Mouse (Mus musculus) limb, embryonic 11.5 days (tissue): ENCODE measurements around the gene Nup188. TPM values are rescaled to one million over a fixed set of nuclear protein-coding genes. Genes with fewer than 3 reads are reported as not detected.
A peak's percentile ranks its signal among the peaks of the same experiment; 100 is the strongest.

Experiments
- ATAC-seq: fragments of 200-750 bp; cut with Nextera tagmentation; 2 replicates; pipeline ENCODE4 v1.8.0; 2017; ENCODE audit warnings: low read depth; ENCODE audit not compliant: insufficient number of reproducible peaks, low FRiP score, low TSS enrichment
- DNase-seq: peaks from one replicate; pipeline ENCODE4 v3.0.0-alpha.2; 2015; ENCODE audit warnings: low spot score
- H3K27ac ChIP-seq: fragments of 300-500 bp; sonication (generic); replicated peaks from 2 replicates; pipeline ENCODE4 v1.5.1; 2014; ENCODE audit warnings: low read depth, mild to moderate bottlenecking, low read length
- H3K27me3 ChIP-seq: fragments of 300-500 bp; sonication (generic); 2 replicates; pipeline ENCODE4 v1.6.1; 2014; ENCODE audit warnings: mild to moderate bottlenecking, low read length, mixed read lengths; ENCODE audit not compliant: control insufficient read depth, insufficient read depth
- H3K36me3 ChIP-seq: fragments of 300-500 bp; sonication (generic); 2 replicates; pipeline ENCODE4 v1.6.1; 2014; ENCODE audit warnings: mild to moderate bottlenecking, low read length, moderate library complexity, mixed read lengths; ENCODE audit not compliant: control insufficient read depth, insufficient read depth
- H3K4me1 ChIP-seq: fragments of 300-500 bp; sonication (generic); 2 replicates; pipeline ENCODE4 v1.6.1; 2014; ENCODE audit warnings: low read length, mixed read lengths; ENCODE audit not compliant: control insufficient read depth, insufficient read depth
- H3K4me2 ChIP-seq: fragments of 300-500 bp; sonication (generic); 2 replicates; pipeline ENCODE4 v1.6.1; 2014; ENCODE audit warnings: low read depth, mild to moderate bottlenecking, moderate library complexity; ENCODE audit not compliant: severe bottlenecking
- H3K4me3 ChIP-seq: fragments of 300-500 bp; sonication (generic); 2 replicates; pipeline ENCODE4 v1.5.1; 2014; ENCODE audit warnings: low read depth, low read length
- H3K9ac ChIP-seq: fragments of 300-500 bp; sonication (generic); 2 replicates; pipeline ENCODE4 v1.6.1; 2014; ENCODE audit warnings: mild to moderate bottlenecking, low read length
- H3K9me3 ChIP-seq: fragments of 300-500 bp; sonication (generic); 2 replicates; pipeline ENCODE4 v1.6.1; 2016; ENCODE audit warnings: low read length; ENCODE audit not compliant: control insufficient read depth
- WGBS: fragments of 180-500 bp; shearing (Covaris S2); extraction: QIAGEN DNeasy Blood & Tissue Kit; methylation state at CpG from one replicate; pipeline ENCODE4 v1.1.7; 2014; 5-methylcytosine and 5-hydroxymethylcytosine counted together
- polyA plus RNA-seq: library from polyadenylated mRNA; unstranded; fragments of >200 nt; fragmentation: Nextera tagmentation; extraction: Ambion mirVana; gene quantifications from 2 replicates; pipeline ENCODE4 v1.2.1, GENCODE M21; 2014

Gene Nup188
- polyA plus RNA-seq, 1 experiment from 2014 or later = 69.0 TPM

DNA sequence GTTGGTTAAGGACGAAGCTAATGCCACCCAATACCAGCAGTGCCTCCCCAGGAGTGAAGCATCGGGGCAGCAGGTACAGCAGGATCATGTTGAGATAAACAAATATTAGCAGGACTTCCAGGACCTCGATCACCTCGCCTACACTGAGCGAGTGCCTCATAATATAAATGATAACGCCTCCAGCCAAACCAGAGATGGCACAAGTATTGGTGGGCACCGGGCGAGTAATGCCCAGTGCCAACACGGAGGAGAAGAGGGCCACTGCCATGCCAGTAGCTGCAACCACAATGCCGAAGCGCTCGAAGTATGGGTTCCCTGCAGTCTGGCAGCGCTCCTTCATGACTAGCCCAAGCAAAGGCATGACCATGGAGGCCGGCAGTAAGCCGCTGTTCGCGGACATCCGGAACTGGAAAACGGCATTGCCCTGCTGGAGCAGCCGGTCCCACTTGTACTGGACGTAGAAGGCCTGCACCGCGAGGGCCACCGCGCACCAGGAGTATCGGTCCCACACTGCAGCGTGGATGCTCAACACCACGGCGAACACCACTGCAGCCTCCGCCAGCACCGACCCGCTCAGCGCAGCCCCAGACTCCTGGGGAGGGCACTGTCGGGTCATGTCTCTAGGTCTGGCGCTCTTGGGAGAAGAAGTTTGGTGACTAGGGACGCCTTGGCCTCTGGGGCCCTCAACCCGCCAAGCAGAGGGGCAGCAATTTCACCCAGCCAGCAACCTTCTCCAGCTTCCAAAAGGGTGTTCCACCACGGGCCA is 598 bp upstream of the Nup188 start:
- no peak for DNase-seq
- 0 out of 2 replicates have a peak, but pooled peaks cover 2% of the 10 kb centered on the region for H3K36me3 ChIP-seq
- peaks cover 13% of the 10 kb centered on the region for H3K4me1 ChIP-seq
- 16% methylated on average over 38 of the region's 38 CpGs for WGBS
- H3K4me3 ChIP-seq = peak overlapping the region; percentile 84
- peak; percentile 45 for ATAC-seq
- H3K9me3 ChIP-seq = no peaks in the 10 kb centered on the region
- H3K27me3 ChIP-seq = no peaks in the 10 kb centered on the region
- peak overlapping the region; percentile 9 for H3K9ac ChIP-seq
- peak overlapping the region; percentile 75 for H3K4me2 ChIP-seq
- H3K27ac ChIP-seq = no peak overlapping the region

DNA sequence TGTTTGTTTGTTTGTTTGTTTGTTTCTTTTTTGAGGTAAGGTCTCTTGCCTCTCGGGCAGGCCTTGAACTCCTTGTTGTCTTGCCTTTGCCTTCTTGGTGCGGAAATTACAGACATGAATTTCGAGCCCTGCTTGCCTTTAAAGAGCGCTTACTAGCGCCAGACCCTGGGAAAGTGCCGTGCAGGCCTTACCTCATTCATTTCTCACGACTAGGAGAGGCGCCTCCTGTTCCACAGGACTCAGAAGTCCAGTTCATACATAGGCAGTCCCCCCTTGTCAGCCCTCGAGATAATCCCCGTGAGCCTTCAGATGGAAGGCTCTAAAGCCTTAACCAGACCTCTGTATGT is 803 bp downstream of the Nup188 start:
- under 1% methylated on average over 10 of the region's 10 CpGs for WGBS
- peak; percentile 50 for DNase-seq
- Histone ChIP-seq H3K36me3 (0 out of 2 replicates have a peak, but pooled peaks cover 4% of the 10 kb centered on the region), H3K27ac (no peak overlapping the region), H3K4me2 (peak overlapping the region; percentile 59), H3K4me3 (peak overlapping the region; percentile 84), H3K27me3 (no peaks in the 10 kb centered on the region), H3K9ac (peak overlapping the region; percentile 79), H3K4me1 (peaks cover 13% of the 10 kb centered on the region), H3K9me3 (no peaks in the 10 kb centered on the region)
- no peak for ATAC-seq

DNA sequence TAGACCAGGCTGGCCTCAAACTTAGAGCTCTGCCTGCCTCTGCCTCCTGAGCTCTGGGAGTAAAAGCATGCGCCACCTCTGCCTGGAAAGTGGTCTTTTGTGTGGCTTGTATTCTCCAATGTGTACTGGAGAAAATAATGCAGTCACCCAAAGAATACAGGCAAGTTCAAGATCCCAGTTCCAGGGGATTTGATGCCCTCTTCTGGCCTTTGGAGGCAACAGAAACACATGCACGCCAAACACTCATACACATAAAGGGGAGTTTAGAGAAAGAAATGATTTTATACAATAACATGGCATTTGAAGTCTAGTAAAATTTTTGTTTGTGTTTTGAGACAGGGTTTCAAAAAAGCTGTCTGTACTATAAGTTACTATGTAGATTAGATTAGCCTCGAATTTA is 13.3 kb downstream of the Nup188 start:
- WGBS = 86% methylated on average over 3 of the region's 3 CpGs
- no peak overlapping the region for H3K4me2 ChIP-seq
- ATAC-seq = no peak
- peaks cover 17% of the 10 kb centered on the region; the same call in 1 of the 2 replicates for H3K36me3 ChIP-seq
- H3K27me3 ChIP-seq = no peaks in the 10 kb centered on the region
- no peak overlapping the region for H3K9ac ChIP-seq
- no peak for DNase-seq
- H3K4me1 ChIP-seq = no peaks in the 10 kb centered on the region
- no peak overlapping the region for H3K4me3 ChIP-seq
- H3K9me3 ChIP-seq = no peaks in the 10 kb centered on the region
- no peak overlapping the region for H3K27ac ChIP-seq

DNA sequence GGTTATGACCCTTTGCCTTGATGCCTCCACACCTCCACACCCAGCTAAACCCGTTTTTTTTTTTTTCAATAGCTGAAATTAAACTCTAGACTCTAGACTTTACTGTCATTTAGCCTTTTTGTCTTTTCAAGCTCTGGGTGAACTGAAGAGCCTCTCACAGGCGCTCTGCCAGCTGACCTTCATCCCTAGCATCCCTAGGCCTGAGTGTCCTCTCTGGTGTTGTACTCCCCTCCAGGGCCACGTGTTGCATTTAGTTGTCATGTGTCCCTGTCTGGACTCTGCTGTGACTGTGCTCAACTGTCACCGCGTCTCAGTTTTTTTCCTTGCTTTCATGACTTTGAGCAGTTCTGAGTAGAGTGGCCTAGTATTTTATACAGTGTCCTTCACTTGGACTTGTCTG is 13.8 kb downstream of the Nup188 start:
- Histone ChIP-seq H3K9ac (no peak overlapping the region), H3K36me3 (peaks cover 22% of the 10 kb centered on the region; the same call in 1 of the 2 replicates), H3K9me3 (no peaks in the 10 kb centered on the region), H3K27ac (no peak overlapping the region), H3K4me3 (no peak overlapping the region), H3K4me2 (no peak overlapping the region), H3K4me1 (no peaks in the 10 kb centered on the region), H3K27me3 (no peaks in the 10 kb centered on the region)
- ATAC-seq = no peak
- WGBS = 86% methylated on average over 5 of the region's 5 CpGs
- no peak for DNase-seq

DNA sequence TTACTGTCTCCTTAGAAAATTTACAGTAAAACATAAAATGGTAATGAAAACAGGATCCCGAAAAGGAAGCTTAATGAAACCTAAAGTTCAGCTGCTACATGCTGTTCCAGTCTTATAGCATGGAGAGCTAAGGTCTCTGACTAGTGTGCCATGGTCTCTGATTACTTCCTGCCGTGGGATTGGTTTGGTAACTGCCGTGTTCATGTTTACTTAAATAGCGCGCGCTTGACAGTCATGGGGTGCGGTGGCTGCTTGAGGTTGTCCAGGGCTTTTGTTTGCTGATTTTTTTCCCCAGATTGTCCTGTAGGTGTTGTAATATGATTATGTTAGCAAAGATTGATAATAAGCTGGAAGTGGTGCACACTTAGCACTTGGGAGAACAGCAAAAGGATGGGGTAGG is 19.9 kb downstream of the Nup188 start:
- no peak overlapping the region for H3K27ac ChIP-seq
- no peaks in the 10 kb centered on the region for H3K4me1 ChIP-seq
- WGBS = 94% methylated on average over 7 of the region's 7 CpGs
- H3K27me3 ChIP-seq = no peaks in the 10 kb centered on the region
- no peaks in the 10 kb centered on the region for H3K9me3 ChIP-seq
- peaks cover 45% of the 10 kb centered on the region for H3K36me3 ChIP-seq
- H3K4me2 ChIP-seq = no peak overlapping the region
- ATAC-seq (no peak), DNase-seq (no peak)
- no peak overlapping the region for H3K4me3 ChIP-seq
- no peak overlapping the region for H3K9ac ChIP-seq

DNA sequence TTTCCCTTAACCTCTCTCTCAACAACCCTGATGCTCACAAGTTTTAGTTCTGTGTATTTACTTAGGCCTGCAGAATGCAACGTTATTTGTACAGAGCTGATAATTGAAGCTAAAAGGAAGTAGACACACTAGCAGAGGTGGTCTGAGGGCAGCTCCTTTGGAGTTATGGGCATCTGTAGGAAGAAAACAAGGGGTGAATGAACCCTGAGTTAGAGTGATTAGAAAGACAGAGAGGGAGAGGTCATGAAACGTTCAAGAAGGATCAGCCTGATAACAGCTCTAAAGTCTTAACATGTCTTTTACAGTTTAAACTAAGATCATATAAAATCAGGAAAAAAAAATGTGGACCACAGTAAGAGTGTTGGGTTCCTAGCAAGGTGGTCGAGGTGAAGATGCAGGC is 23.2 kb downstream of the Nup188 start:
- Histone ChIP-seq H3K4me1 (no peaks in the 10 kb centered on the region), H3K9me3 (no peaks in the 10 kb centered on the region), H3K4me3 (no peak overlapping the region), H3K27me3 (no peaks in the 10 kb centered on the region), H3K27ac (no peak overlapping the region), H3K4me2 (no peak overlapping the region), H3K9ac (no peak overlapping the region), H3K36me3 (peaks cover 48% of the 10 kb centered on the region)
- WGBS = 88% methylated on average over 3 of the region's 3 CpGs
- ATAC-seq (no peak), DNase-seq (no peak)

DNA sequence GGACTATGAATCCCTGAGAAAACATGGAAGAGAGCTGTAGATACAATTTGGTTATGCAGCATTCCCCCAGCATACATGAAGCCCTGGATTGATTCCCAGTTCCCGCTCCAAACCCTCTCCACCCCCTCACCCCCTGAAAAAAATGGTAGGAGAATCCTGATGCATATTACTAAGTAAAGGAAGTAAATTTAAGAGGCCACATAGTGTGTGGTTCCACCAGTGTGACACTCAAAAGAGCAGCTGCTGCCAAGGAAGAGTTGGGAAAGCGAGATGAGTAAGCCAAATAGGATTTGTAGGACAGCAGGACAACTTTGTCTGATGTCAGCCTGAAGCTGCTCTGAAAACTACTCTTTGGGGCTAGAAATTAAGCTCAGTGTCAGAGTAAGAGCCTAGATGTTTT is 25.3 kb downstream of the Nup188 start:
- Histone ChIP-seq H3K27me3 (no peaks in the 10 kb centered on the region), H3K4me2 (no peak overlapping the region), H3K4me1 (no peaks in the 10 kb centered on the region), H3K9me3 (no peaks in the 10 kb centered on the region), H3K27ac (no peak overlapping the region), H3K4me3 (no peak overlapping the region), H3K9ac (no peak overlapping the region), H3K36me3 (peaks cover 45% of the 10 kb centered on the region)
- 93% methylated on average over 2 of the region's 2 CpGs for WGBS
- DNase-seq = no peak
- ATAC-seq = no peak

DNA sequence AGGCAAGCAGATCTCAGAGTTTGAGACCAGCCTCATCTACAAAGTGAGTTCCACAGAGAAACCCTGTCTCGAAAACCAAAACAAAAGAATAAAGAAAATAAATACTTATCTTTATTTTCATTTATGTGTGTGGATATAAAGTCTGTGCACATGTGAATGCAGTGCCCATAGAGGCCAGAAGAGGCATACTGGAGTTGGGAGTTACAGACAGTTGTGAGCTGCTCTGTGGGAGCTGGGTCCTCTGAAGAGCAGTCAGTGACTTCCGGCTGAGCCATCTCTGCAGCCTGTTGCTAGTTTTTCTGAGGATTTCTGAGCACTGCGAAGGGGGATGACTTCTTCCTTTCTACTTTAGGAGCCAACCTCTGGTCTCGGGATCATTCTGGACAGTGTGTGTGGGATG is 29.9 kb downstream of the Nup188 start:
- H3K4me3 ChIP-seq = no peak overlapping the region
- no peaks in the 10 kb centered on the region for H3K4me1 ChIP-seq
- no peaks in the 10 kb centered on the region for H3K27me3 ChIP-seq
- no peak overlapping the region for H3K4me2 ChIP-seq
- ATAC-seq (no peak), DNase-seq (no peak)
- H3K9ac ChIP-seq = no peak overlapping the region
- H3K9me3 ChIP-seq = no peaks in the 10 kb centered on the region
- H3K27ac ChIP-seq = no peak overlapping the region
- WGBS = 96% methylated on average over 4 of the region's 4 CpGs
- H3K36me3 ChIP-seq = peaks cover 35% of the 10 kb centered on the region

DNA sequence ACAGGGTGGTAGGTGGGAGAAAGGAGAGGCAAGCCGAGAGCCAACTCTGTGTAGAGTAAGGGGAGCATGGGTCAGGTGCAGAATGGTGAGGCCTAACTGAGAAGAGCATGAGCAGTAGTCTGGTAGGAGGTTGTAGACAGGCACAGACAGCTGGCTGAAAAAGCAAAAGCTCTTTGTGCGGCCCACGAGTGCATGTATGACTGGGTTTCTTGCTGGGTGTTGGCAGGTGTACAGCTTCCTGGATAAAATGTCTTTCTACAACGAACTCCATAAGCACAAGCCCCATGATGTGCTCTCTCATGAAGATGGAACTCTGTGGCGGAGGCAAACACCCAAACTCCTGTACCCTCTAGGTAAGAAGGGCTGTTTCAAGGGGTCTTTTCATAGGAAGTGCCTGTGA is 30.8 kb downstream of the Nup188 start:
- Histone ChIP-seq H3K9ac (no peak overlapping the region), H3K27me3 (no peaks in the 10 kb centered on the region), H3K9me3 (no peaks in the 10 kb centered on the region), H3K4me2 (no peak overlapping the region), H3K4me3 (no peak overlapping the region), H3K27ac (no peak overlapping the region), H3K36me3 (peaks cover 32% of the 10 kb centered on the region), H3K4me1 (no peaks in the 10 kb centered on the region)
- WGBS = 95% methylated on average over 5 of the region's 5 CpGs
- DNase-seq (no peak), ATAC-seq (no peak)
